Mouse (Mus musculus) liver, embryonic 14.5 days (tissue): ENCODE results near the gene Mad2l1. TPM values are rescaled to one million over a fixed set of nuclear protein-coding genes. Genes with fewer than 3 reads are reported as not detected.

Experiments
- ATAC-seq: fragments of 200-750 bp; cut with Nextera tagmentation; 2 replicates; pipeline ENCODE4 v1.8.0; 2017; ENCODE audit warnings: moderate number of reproducible peaks, mild to moderate bottlenecking, moderate library complexity; ENCODE audit not compliant: insufficient read depth
- DNase-seq, 3 experiments: peaks; one replicate each; pipeline ENCODE4 v3.0.0-alpha.2; 2012 to 2013; ENCODE audit warnings: low read depth in 3 of 3, low spot score in 3 of 3
- H3K27ac ChIP-seq: fragments of 300-500 bp; sonication (generic); 2 replicates; pipeline ENCODE4 v1.5.1; 2014; ENCODE audit warnings: moderate library complexity, mild to moderate bottlenecking, control low read depth, inconsistent platforms
- H3K27me3 ChIP-seq: fragments of 300-500 bp; sonication (generic); 2 replicates; pipeline ENCODE4 v1.6.1; 2014; ENCODE audit warnings: mild to moderate bottlenecking, low read length, moderate library complexity; ENCODE audit not compliant: control insufficient read depth, insufficient read depth
- H3K36me3 ChIP-seq: fragments of 300-500 bp; sonication (generic); replicated peaks from 2 replicates; pipeline ENCODE4 v1.6.1; 2014; ENCODE audit warnings: low read depth; ENCODE audit not compliant: control insufficient read depth, insufficient read depth
- H3K4me1 ChIP-seq, 2 experiments: fragments of 200-500 bp in 1 of 2; fragments of 300-500 bp in 1 of 2; sonication (generic) in 1 of 2; replicated peaks; 2 replicates each; pipeline ENCODE4 v1.6.1; 2012 to 2014; ENCODE audit warnings: antibody characterized with exemption in 1 of 2, inconsistent platforms in 1 of 2, low read length in 1 of 2; ENCODE audit not compliant: control insufficient read depth in 2 of 2, insufficient read depth in 2 of 2
- H3K4me2 ChIP-seq: fragments of 300-500 bp; sonication (generic); 2 replicates; pipeline ENCODE4 v1.6.1; 2014; ENCODE audit warnings: low read depth, mild to moderate bottlenecking, control low read depth, moderate library complexity
- H3K4me3 ChIP-seq, 2 experiments: fragments of 200-500 bp in 1 of 2; fragments of 300-500 bp in 1 of 2; sonication (generic) in 1 of 2; 2 replicates each; pipeline ENCODE4 v1.5.1; 2012 to 2014; ENCODE audit warnings: low read depth in 2 of 2, low read length in 2 of 2, mild to moderate bottlenecking in 2 of 2, control low read depth in 1 of 2, inconsistent platforms in 1 of 2, moderate library complexity in 1 of 2; ENCODE audit not compliant: insufficient read depth in 1 of 2
- H3K9ac ChIP-seq: fragments of 300-500 bp; sonication (generic); replicated peaks from 2 replicates; pipeline ENCODE4 v1.6.1; 2014; ENCODE audit warnings: mild to moderate bottlenecking, control low read depth, moderate library complexity
- H3K9me3 ChIP-seq: fragments of 300-500 bp; sonication (generic); 2 replicates; pipeline ENCODE4 v1.6.1; 2016; ENCODE audit warnings: low read length, mixed read lengths; ENCODE audit not compliant: control insufficient read depth
- CTCF ChIP-seq: IDR thresholded peaks from 2 replicates; pipeline ENCODE4 v1.5.1; 2016; ENCODE audit warnings: antibody characterized with exemption, low read depth, control low read depth
- EP300 ChIP-seq: IDR thresholded peaks from 2 replicates; pipeline ENCODE4 v1.6.1; 2016; ENCODE audit warnings: antibody characterized with exemption, low read depth
- WGBS: fragments of 180-500 bp; shearing (Covaris S2); extraction: QIAGEN DNeasy Blood & Tissue Kit; methylation state at CpG from one replicate; pipeline ENCODE4 v1.1.7; 2014; ENCODE audit not compliant: insufficient replicate concordance; 5-methylcytosine and 5-hydroxymethylcytosine counted together
- polyA plus RNA-seq, 2 experiments: library from polyadenylated mRNA; depleted of rRNA in 1 of 2; stranded (reverse) in 1 of 2; unstranded in 1 of 2; fragments of >200 nt; fragmentation: Nextera tagmentation in 1 of 2; extraction: Ambion mirVana in 1 of 2; gene quantifications; 2 replicates each; pipeline versions ENCODE4 v1.2.1 to v1.2.3; 2012 to 2014

The Mad2l1 gene
- polyA plus RNA-seq, 2 experiments: 49.3 to 95.0 TPM

- H3K4me2 ChIP-seq: peak overlapping the region; percentile 93
- peaks cover 9 to 15% of the 10 kb centered on the region in 2 experiments for H3K4me1 ChIP-seq
- 54% methylated on average over 5 of the region's 5 CpGs for WGBS
- H3K36me3 ChIP-seq: peaks cover 20% of the 10 kb centered on the region
- no peak for DNase-seq
- TF ChIP-seq CTCF: no peak
- no peak for TF ChIP-seq EP300
- no peaks in the 10 kb centered on the region for H3K27me3 ChIP-seq
- peak; percentile 5; the same call in 1 of the 2 replicates for ATAC-seq
- H3K9me3 ChIP-seq: no peaks in the 10 kb centered on the region
- H3K27ac ChIP-seq: peak overlapping the region; percentile 77
- peak overlapping the region; percentile 54 for H3K9ac ChIP-seq
- H3K4me3 ChIP-seq: peak overlapping the region; percentile 72 to 89
Observed at GRCm38 (mm10) chr6:66534366-66534941, 736 bp upstream of the Mad2l1 start.

- ATAC-seq (no peak), DNase-seq (peak in 1 of 3 experiments; percentile 17)
- H3K4me1 ChIP-seq: peaks cover 9 to 15% of the 10 kb centered on the region in 2 experiments
- H3K36me3 ChIP-seq: peaks cover 33% of the 10 kb centered on the region
- H3K4me3 ChIP-seq: peak overlapping the region; percentile 72 to 89
- peak overlapping the region; percentile 90 for H3K9ac ChIP-seq
- TF ChIP-seq EP300 (no peak), CTCF (no peak)
- peak overlapping the region; percentile 77 for H3K27ac ChIP-seq
- H3K27me3 ChIP-seq: no peaks in the 10 kb centered on the region
- H3K4me2 ChIP-seq: peak overlapping the region; percentile 93
- 10% methylated on average over 7 of the region's 7 CpGs for WGBS
- no peaks in the 10 kb centered on the region for H3K9me3 ChIP-seq
Observed at GRCm38 (mm10) chr6:66535966-66536365, 776 bp downstream of the Mad2l1 start.

- no peak within 1 kb of the TSS for H3K27ac ChIP-seq
- H3K4me3 ChIP-seq: no peak within 1 kb of the TSS
- H3K4me2 ChIP-seq: no peak within 1 kb of the TSS
- no peak for TF ChIP-seq EP300
- no peak for TF ChIP-seq CTCF
- no peak within 1 kb of the TSS for H3K9ac ChIP-seq
- DNase-seq (no peak), ATAC-seq (no peak)
- H3K36me3 ChIP-seq: no peaks in the 10 kb centered on the region
- 66% methylated on average over 1 of the region's 1 CpGs for WGBS
- no peaks in the 10 kb centered on the region for H3K9me3 ChIP-seq
- H3K27me3 ChIP-seq: no peaks in the 10 kb centered on the region
- H3K4me1 ChIP-seq: no peaks in the 10 kb centered on the region
Observed at GRCm38 (mm10) chr6:66559996-66560395, 24.8 kb downstream of the Mad2l1 start, which contains the start of gene Vmn1r32. Vmn1r32 (minus strand) TSS chr6:66560096.

- Histone ChIP-seq H3K9ac (no peak overlapping the region), H3K27me3 (no peaks in the 10 kb centered on the region), H3K4me2 (no peak overlapping the region), H3K9me3 (no peaks in the 10 kb centered on the region), H3K27ac (no peak overlapping the region), H3K4me3 (no peak overlapping the region), H3K36me3 (no peaks in the 10 kb centered on the region), H3K4me1 (no peaks in the 10 kb centered on the region)
- DNase-seq: no peak
- no peak for ATAC-seq
- no peak for TF ChIP-seq EP300
- no peak for TF ChIP-seq CTCF
Observed at GRCm38 (mm10) chr6:66595804-66596203, 60.6 kb downstream of the Mad2l1 start.

Other genes starting within 250 kb of the Mad2l1 start
- 0.01 TPM in 1 of 2 replicates, not detected in the other for gene Vmn1r32, start 24.7 kb downstream of the Mad2l1 start, polyA plus RNA-seq (2012; rRNA removed)
- gene Vmn1r32, start 24.7 kb downstream of the Mad2l1 start, polyA plus RNA-seq (2014; fragmentation: Nextera tagmentation; extraction: Ambion mirVana): 0.04 and 0.06 TPM in 2 replicates
- not detected in 2 replicates for gene Vmn1r33, start 82.9 kb downstream of the Mad2l1 start, polyA plus RNA-seq (2012; rRNA removed)
- gene Vmn1r33, start 82.9 kb downstream of the Mad2l1 start, polyA plus RNA-seq (2014; fragmentation: Nextera tagmentation; extraction: Ambion mirVana): not detected in 2 replicates
- not detected in 2 replicates for gene Vmn1r34, start 108.5 kb downstream of the Mad2l1 start, polyA plus RNA-seq (2012; rRNA removed)
- not detected in 2 replicates for gene Vmn1r34, start 108.5 kb downstream of the Mad2l1 start, polyA plus RNA-seq (2014; fragmentation: Nextera tagmentation; extraction: Ambion mirVana)
- gene Vmn1r35, start 150.5 kb downstream of the Mad2l1 start, polyA plus RNA-seq (2012; rRNA removed): not detected in 2 replicates
- gene Vmn1r35, start 150.5 kb downstream of the Mad2l1 start, polyA plus RNA-seq (2014; fragmentation: Nextera tagmentation; extraction: Ambion mirVana): not detected in 2 replicates
- gene Vmn1r36, start 183.8 kb downstream of the Mad2l1 start, polyA plus RNA-seq (2012; rRNA removed): not detected in 2 replicates
- gene Vmn1r36, start 183.8 kb downstream of the Mad2l1 start, polyA plus RNA-seq (2014; fragmentation: Nextera tagmentation; extraction: Ambion mirVana): not detected in 2 replicates
- not detected in 2 replicates for gene Vmn1r37, start 194.0 kb downstream of the Mad2l1 start, polyA plus RNA-seq (2012; rRNA removed)
- gene Vmn1r37, start 194.0 kb downstream of the Mad2l1 start, polyA plus RNA-seq (2014; fragmentation: Nextera tagmentation; extraction: Ambion mirVana): not detected in 2 replicates
- not detected in 2 replicates for gene Vmn1r38, start 247.2 kb downstream of the Mad2l1 start, polyA plus RNA-seq (2012; rRNA removed)
- not detected in 2 replicates for gene Vmn1r38, start 247.2 kb downstream of the Mad2l1 start, polyA plus RNA-seq (2014; fragmentation: Nextera tagmentation; extraction: Ambion mirVana)